Mouse (Mus musculus) cerebellum, adult 9-11 months (tissue): ENCODE measurements around the gene Olfr477.
"Not testable (repeated sequence)": the region's sequence is repeated elsewhere in the genome, so short reads cannot be mapped to it uniquely, and the experiment has no call there.

ENCODE experiments used
- DNase-seq: peaks from one replicate; pipeline ENCODE4 v3.0.0; 2022

Olfr477 gene

DNA sequence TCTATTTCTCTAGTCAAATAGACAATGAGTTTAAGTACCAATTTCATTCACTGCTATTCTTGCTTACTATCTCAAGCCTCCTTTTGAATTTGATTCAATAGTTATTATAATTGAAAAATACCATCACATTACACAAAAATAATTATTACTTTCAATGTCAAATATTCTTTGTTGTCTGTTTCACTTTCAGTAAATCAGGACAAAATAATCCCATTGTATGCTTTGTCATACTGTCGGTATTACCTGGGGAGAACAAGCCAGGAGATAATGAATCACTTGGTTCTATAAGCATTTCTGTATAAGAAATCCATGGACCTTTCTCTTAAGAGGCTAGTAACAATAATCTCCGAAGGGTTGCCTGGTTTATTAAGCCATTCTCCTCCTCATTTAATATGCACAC, at the start of gene Olfr477:
Gene Olfr477 (plus strand): TSS at position 301 of the 400 bp plus-strand sequence.
- no peak for DNase-seq

DNA sequence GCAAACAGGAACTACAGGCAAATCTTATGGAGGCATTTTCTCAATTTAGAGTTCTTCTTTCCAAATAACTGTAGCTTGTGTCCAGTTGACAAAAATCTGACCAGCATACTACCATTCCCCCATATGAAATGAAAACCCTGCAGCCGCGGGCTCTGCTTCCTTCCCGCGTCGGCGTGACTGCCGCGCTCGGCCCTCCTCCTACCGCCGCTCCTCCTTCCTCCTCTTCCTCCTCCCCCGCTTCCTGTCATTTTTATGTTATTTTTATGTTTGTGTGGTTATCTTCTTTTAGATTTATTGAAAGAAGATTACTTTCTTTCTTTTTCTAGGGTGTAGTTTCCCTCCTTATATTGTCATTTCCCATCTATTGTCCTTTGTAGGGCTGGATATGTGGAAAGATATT, 34.0 kb upstream of the Olfr477 start:
- DNase-seq: not testable (repeated sequence)

- no peak for DNase-seq
Measured at GRCm38 (mm10) chr7:107954343-107954742, 32.1 kb upstream of the Olfr477 start, which contains the start of gene Olfr474. Olfr474 (plus strand) TSS chr7:107954643.

- DNase-seq: no peak
Measured at GRCm38 (mm10) chr7:107964503-107964902, 22.0 kb upstream of the Olfr477 start, which contains the start of gene Olfr476. Olfr476 (plus strand) TSS chr7:107964803.

DNA sequence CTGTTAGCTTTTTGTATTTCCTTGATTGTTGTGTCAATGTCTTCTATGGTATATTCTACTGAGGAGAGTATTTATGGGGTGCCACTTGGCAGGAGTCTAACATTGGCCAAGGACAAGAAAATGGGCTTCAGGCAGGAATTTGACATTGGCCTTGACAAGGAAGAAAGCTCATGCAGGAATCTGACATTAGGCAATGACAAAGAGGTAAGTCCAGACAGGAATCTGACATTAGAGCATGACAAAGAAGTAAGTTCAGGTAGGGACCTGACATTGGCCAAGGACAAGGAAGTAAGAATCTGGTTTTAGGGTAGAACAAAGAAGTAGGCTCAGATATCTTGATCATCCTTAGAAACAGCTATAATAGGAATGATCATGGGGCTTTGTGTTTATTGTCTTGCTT, 27.8 kb downstream of the Olfr477 start:
- DNase-seq: not testable (repeated sequence)

DNA sequence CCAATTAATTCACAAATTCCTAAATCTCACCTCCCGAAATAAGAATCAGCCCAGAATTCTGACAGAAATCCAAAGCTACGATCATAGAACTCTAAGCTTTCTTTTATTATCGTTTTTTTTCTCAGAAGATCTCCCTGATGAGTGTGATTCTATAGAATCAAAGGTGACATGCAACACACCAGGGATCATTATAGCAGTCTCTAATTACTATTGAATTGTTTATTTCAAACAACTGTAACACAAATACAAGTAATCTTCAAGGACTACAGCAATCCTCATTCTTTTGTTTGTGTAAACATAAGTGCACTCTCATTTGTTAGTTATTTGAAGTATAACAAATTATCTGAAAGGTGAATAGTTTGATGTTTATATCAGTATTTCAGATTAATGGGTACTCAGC, 47.4 kb downstream of the Olfr477 start, which contains the start of gene Olfr478:
Gene Olfr478 (minus strand): TSS at position 101 of the 400 bp plus-strand sequence.
- no peak for DNase-seq
